Mouse (Mus musculus): ENCODE data around the gene Arrdc2. TPM values are rescaled to one million over a fixed set of nuclear protein-coding genes. Genes with fewer than 3 reads are reported as not detected.
A peak's percentile ranks its signal among the peaks of the same experiment; 100 is the strongest.

Arrdc2 gene
- polyA plus RNA-seq, 1 experiment from 2014 or later, result 6.9 TPM

DNA sequence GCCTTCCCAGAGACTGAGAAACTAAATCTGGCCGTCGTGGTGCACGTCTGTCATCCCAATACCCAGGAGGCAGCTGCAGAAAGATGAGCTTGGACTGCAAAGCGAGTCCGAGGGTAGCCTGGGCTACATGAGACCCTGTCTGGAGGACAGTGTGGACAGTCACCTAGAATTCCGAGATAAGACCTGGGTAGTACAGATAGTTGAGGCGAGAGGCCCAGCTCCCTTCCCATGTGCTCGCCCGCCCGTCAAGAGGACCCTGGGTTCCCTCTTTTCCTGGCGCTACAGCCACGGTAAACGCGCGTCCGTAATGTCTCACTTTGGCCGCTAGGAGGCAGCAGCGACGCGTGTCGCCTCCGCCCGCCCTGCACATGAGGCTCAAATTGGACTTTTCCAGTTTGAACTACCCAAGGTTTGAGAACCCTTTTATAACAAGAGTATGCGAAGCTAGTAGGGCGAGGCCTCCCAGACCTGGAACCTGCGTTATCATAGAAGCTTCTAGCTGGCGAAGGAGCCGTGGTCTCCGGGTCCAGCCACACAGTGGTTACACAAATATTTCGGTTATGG, 18.0 kb downstream of the Arrdc2 start:
- TF ChIP-seq CTCF (IDR thresholded peaks at IDR 0.05; ENCODE audit: low read depth), result peak; percentile 98
- Histone ChIP-seq H3K9ac (ENCODE audit: low read depth, low read length) (no peak overlapping the region), H3K9me3 (ENCODE audit: control insufficient read depth) (0 out of 2 replicates have a peak, but pooled peaks cover 3% of the 10 kb centered on the region), H3K4me3 (ENCODE audit: low read depth, low read length) (no peak overlapping the region), H3K27me3 (replicated peaks; ENCODE audit: control insufficient read depth, insufficient read depth, low read length) (0 out of 2 replicates have a peak, but pooled peaks cover 2% of the 10 kb centered on the region), H3K36me3 (ENCODE audit: control insufficient read depth, insufficient read depth) (no peaks in the 10 kb centered on the region), H3K27ac (ENCODE audit: low read depth, low read length) (no peak overlapping the region), H3K4me2 (replicated peaks; ENCODE audit: low read depth) (no peak overlapping the region), H3K4me1 (replicated peaks; ENCODE audit: control insufficient read depth, insufficient read depth, low read length) (peaks cover 5% of the 10 kb centered on the region; the same call in 1 of the 2 replicates)
- WGBS, result 17% methylated on average over 30 of the region's 30 CpGs
- ATAC-seq, result no peak

DNA sequence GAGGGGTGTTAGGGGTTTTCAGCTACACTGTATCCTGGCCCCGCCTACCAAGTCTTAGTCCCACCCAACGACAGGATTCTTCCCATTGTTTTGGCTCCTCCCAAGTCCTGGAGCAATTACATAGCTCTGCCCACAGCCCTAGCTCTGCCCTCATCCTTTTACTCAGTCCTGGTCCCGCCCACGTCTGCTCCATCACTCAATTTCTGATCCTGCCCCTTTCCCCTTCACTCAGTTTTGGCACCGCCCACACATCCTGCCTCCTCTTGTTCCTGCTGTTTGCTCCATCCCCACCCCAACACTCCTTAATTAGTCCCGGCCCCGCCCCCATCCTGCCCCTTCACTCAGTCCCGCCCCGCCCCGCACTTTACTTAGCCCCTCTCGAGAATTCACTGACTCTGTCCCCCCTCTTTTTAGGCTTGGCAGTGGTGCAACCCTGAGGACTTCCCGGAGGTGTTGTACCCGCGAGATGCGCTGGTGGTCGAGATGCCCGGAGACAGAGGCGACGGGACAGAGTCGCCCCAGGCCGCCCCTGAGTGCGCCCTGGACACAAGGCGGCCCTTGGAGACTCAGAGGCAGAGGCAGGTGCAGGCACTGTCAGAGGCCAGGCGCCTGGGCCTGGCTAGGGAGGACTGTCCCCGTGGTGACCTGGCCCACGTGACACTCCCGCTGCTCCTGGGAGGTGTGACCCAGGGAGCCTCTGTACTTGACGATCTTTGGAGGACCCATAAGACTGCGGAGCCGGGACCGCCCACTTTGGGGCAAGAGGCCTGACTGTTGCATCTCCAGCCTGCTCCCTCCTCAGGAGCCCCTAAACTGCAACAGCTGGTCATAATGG, 19.2 kb downstream of the Arrdc2 start:
- ATAC-seq, result peak; percentile 73
- peaks cover 5% of the 10 kb centered on the region; the same call in 1 of the 2 replicates for H3K4me1 ChIP-seq (replicated peaks; ENCODE audit: control insufficient read depth, insufficient read depth, low read length)
- peak overlapping the region; percentile 12; the same call in 1 of the 2 replicates for H3K4me3 ChIP-seq (ENCODE audit: low read depth, low read length)
- no peak for TF ChIP-seq CTCF (IDR thresholded peaks at IDR 0.05; ENCODE audit: low read depth)
- H3K27me3 ChIP-seq (replicated peaks; ENCODE audit: control insufficient read depth, insufficient read depth, low read length), result 0 out of 2 replicates have a peak, but pooled peaks cover 2% of the 10 kb centered on the region
- H3K27ac ChIP-seq (ENCODE audit: low read depth, low read length), result peak overlapping the region; percentile 46; the same call in 1 of the 2 replicates
- no peak overlapping the region for H3K9ac ChIP-seq (ENCODE audit: low read depth, low read length)
- H3K4me2 ChIP-seq (replicated peaks; ENCODE audit: low read depth), result peak overlapping the region; percentile 52
- H3K36me3 ChIP-seq (ENCODE audit: control insufficient read depth, insufficient read depth), result no peaks in the 10 kb centered on the region
- 5% methylated on average over 31 of the region's 31 CpGs for WGBS
- H3K9me3 ChIP-seq (ENCODE audit: control insufficient read depth), result 0 out of 2 replicates have a peak, but pooled peaks cover 3% of the 10 kb centered on the region

DNA sequence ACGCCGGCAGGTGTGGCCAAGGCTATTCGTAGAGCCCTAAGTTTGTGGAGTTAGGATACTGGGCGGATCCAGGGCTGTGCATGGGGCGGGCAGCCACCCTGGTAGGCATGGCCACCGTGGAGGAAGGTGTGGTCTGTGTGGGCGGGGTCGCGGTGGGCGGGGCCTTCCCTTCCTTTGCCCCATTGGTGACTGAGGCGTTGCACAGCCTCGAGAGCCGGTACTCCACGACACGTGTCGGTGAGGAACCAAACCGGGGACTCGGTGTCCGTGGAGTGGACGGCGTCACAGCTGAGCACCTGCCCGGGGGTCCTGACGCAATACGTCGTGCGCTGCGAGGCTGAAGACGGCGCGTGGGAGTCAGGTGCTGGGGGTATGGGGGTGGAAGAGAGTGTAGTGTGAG, 22.8 kb downstream of the Arrdc2 start:
- no peak overlapping the region for H3K27ac ChIP-seq (ENCODE audit: low read depth, low read length)
- H3K4me1 ChIP-seq (replicated peaks; ENCODE audit: control insufficient read depth, insufficient read depth, low read length), result peaks cover 5% of the 10 kb centered on the region; the same call in 1 of the 2 replicates
- 4% methylated on average over 30 of the region's 30 CpGs for WGBS
- no peak for TF ChIP-seq CTCF (IDR thresholded peaks at IDR 0.05; ENCODE audit: low read depth)
- H3K27me3 ChIP-seq (replicated peaks; ENCODE audit: control insufficient read depth, insufficient read depth, low read length), result peaks cover 2% of the 10 kb centered on the region; the same call in 1 of the 2 replicates
- peak; percentile 66 for ATAC-seq
- no peak overlapping the region for H3K9ac ChIP-seq (ENCODE audit: low read depth, low read length)
- H3K4me3 ChIP-seq (ENCODE audit: low read depth, low read length), result no peak overlapping the region
- 0 out of 2 replicates have a peak, but pooled peaks cover 3% of the 10 kb centered on the region for H3K9me3 ChIP-seq (ENCODE audit: control insufficient read depth)
- peak overlapping the region; percentile 44 for H3K4me2 ChIP-seq (replicated peaks; ENCODE audit: low read depth)
- no peaks in the 10 kb centered on the region for H3K36me3 ChIP-seq (ENCODE audit: control insufficient read depth, insufficient read depth)

GRCm38 (mm10) chr8:70812885-70813284, 26.6 kb downstream of the Arrdc2 start:
- no peak for TF ChIP-seq CTCF (IDR thresholded peaks at IDR 0.05; ENCODE audit: low read depth)
- WGBS, result 58% methylated on average over 4 of the region's 4 CpGs
- no peak for ATAC-seq

GRCm38 (mm10) chr8:70812055-70812454, 27.5 kb downstream of the Arrdc2 start:
- no peak for TF ChIP-seq CTCF (IDR thresholded peaks at IDR 0.05; ENCODE audit: low read depth)
- Histone ChIP-seq H3K4me1 (replicated peaks; ENCODE audit: control insufficient read depth, insufficient read depth, low read length) (peaks cover 4% of the 10 kb centered on the region; the same call in 1 of the 2 replicates), H3K9me3 (ENCODE audit: control insufficient read depth) (no peaks in the 10 kb centered on the region), H3K4me3 (ENCODE audit: low read depth, low read length) (no peak overlapping the region), H3K27ac (ENCODE audit: low read depth, low read length) (no peak overlapping the region), H3K36me3 (ENCODE audit: control insufficient read depth, insufficient read depth) (no peaks in the 10 kb centered on the region), H3K9ac (ENCODE audit: low read depth, low read length) (no peak overlapping the region), H3K4me2 (replicated peaks; ENCODE audit: low read depth) (no peak overlapping the region), H3K27me3 (replicated peaks; ENCODE audit: control insufficient read depth, insufficient read depth, low read length) (no peaks in the 10 kb centered on the region; the same call in 1 of the 2 replicates)
- no peak for ATAC-seq
- 62% methylated on average over 4 of the region's 4 CpGs for WGBS

More at GRCm38 (mm10) chr8:70812885-70813284, 26.6 kb downstream of the Arrdc2 start:
- H3K27me3 ChIP-seq (replicated peaks; ENCODE audit: control insufficient read depth, insufficient read depth, low read length), result no peaks in the 10 kb centered on the region; the same call in 1 of the 2 replicates
- no peak overlapping the region for H3K4me3 ChIP-seq (ENCODE audit: low read depth, low read length)
- H3K9ac ChIP-seq (ENCODE audit: low read depth, low read length), result no peak overlapping the region
- H3K4me1 ChIP-seq (replicated peaks; ENCODE audit: control insufficient read depth, insufficient read depth, low read length), result peaks cover 5% of the 10 kb centered on the region; the same call in 1 of the 2 replicates
- H3K4me2 ChIP-seq (replicated peaks; ENCODE audit: low read depth), result no peak overlapping the region
- H3K27ac ChIP-seq (ENCODE audit: low read depth, low read length), result no peak overlapping the region
- H3K9me3 ChIP-seq (ENCODE audit: control insufficient read depth), result no peaks in the 10 kb centered on the region
- H3K36me3 ChIP-seq (ENCODE audit: control insufficient read depth, insufficient read depth), result no peaks in the 10 kb centered on the region

Measured in intestine, postnatal 0 days (tissue).